Mouse (Mus musculus) megakaryocyte, embryonic 14.5 days (primary cell): ENCODE measurements around the gene Gpr107.

Experiments used
- FLI1 ChIP-seq: IDR thresholded peaks from 2 replicates; pipeline ENCODE4 v1.6.1; 2012; ENCODE audit warnings: low read length, inconsistent platforms, mixed read lengths
- GATA1 ChIP-seq: IDR thresholded peaks from 3 replicates; pipeline ENCODE4 v1.6.1; 2012; ENCODE audit warnings: mixed read lengths, low read length, inconsistent platforms, borderline replicate concordance

GRCm38 (mm10) chr2:31260549-31260948 is 108.4 kb downstream of the Gpr107 start:
- TF ChIP-seq FLI1 (no peak), GATA1 (no peak)
